Mouse (Mus musculus): ENCODE data around the gene Synrg. TPM values are rescaled to one million over a fixed set of nuclear protein-coding genes. Genes with fewer than 3 reads are reported as not detected.

The Synrg gene
- polyA plus RNA-seq, 1 experiment from 2014 or later, result 8.0 TPM

GRCm38 (mm10) chr11:84073816-84074764 is 109.9 kb downstream of the Synrg start:
- DNase-seq (ENCODE audit: low spot score) (no peak), ATAC-seq (replicated peaks; ENCODE audit: insufficient number of reproducible peaks, low FRiP score, low TSS enrichment, low read depth) (no peak)
- Histone ChIP-seq H3K4me1 (ENCODE audit: control insufficient read depth, insufficient read depth, low read length) (0 out of 2 replicates have a peak, but pooled peaks cover 3% of the 10 kb centered on the region), H3K9ac (replicated peaks; ENCODE audit: low read length) (no peak overlapping the region), H3K27me3 (ENCODE audit: control insufficient read depth, insufficient read depth, low read length) (no peaks in the 10 kb centered on the region), H3K27ac (replicated peaks; ENCODE audit: low read depth, low read length) (no peak overlapping the region), H3K36me3 (replicated peaks; ENCODE audit: control insufficient read depth, insufficient read depth, low read depth, low read length) (no peaks in the 10 kb centered on the region; the same call in 1 of the 2 replicates), H3K9me3 (replicated peaks; ENCODE audit: control insufficient read depth, low read length) (no peaks in the 10 kb centered on the region), H3K4me3 (ENCODE audit: low read depth, low read length) (no peak overlapping the region), H3K4me2 (ENCODE audit: low read depth, low read length) (no peak overlapping the region)
- 89% methylated on average over 7 of the region's 7 CpGs for WGBS

- H3K9me3 ChIP-seq (replicated peaks; ENCODE audit: control insufficient read depth, low read length), result no peaks in the 10 kb centered on the region
- H3K9ac ChIP-seq (replicated peaks; ENCODE audit: low read length), result no peak overlapping the region
- 0 out of 2 replicates have a peak, but pooled peaks cover 3% of the 10 kb centered on the region for H3K4me1 ChIP-seq (ENCODE audit: control insufficient read depth, insufficient read depth, low read length)
- DNase-seq (ENCODE audit: low spot score) (no peak), ATAC-seq (replicated peaks; ENCODE audit: insufficient number of reproducible peaks, low FRiP score, low TSS enrichment, low read depth) (no peak)
- no peak overlapping the region for H3K27ac ChIP-seq (replicated peaks; ENCODE audit: low read depth, low read length)
- no peaks in the 10 kb centered on the region; the same call in 1 of the 2 replicates for H3K36me3 ChIP-seq (replicated peaks; ENCODE audit: control insufficient read depth, insufficient read depth, low read depth, low read length)
- H3K27me3 ChIP-seq (ENCODE audit: control insufficient read depth, insufficient read depth, low read length), result no peaks in the 10 kb centered on the region
- WGBS, result 85% methylated on average over 2 of the region's 2 CpGs
- H3K4me2 ChIP-seq (ENCODE audit: low read depth, low read length), result no peak overlapping the region
- H3K4me3 ChIP-seq (ENCODE audit: low read depth, low read length), result no peak overlapping the region
These were observed 112.8 kb downstream of the Synrg start for GRCm38 (mm10) chr11:84077008-84077407.

GRCm38 (mm10) chr11:84078601-84079000 is 114.4 kb downstream of the Synrg start:
- H3K27me3 ChIP-seq (ENCODE audit: control insufficient read depth, insufficient read depth, low read length), result no peaks in the 10 kb centered on the region
- H3K4me3 ChIP-seq (ENCODE audit: low read depth, low read length), result no peak overlapping the region
- no peak for ATAC-seq (replicated peaks; ENCODE audit: insufficient number of reproducible peaks, low FRiP score, low TSS enrichment, low read depth)
- WGBS, result 91% methylated on average over 9 of the region's 9 CpGs
- DNase-seq (ENCODE audit: low spot score), result no peak
- no peaks in the 10 kb centered on the region; the same call in 1 of the 2 replicates for H3K36me3 ChIP-seq (replicated peaks; ENCODE audit: control insufficient read depth, insufficient read depth, low read depth, low read length)
- H3K4me2 ChIP-seq (ENCODE audit: low read depth, low read length), result no peak overlapping the region
- H3K27ac ChIP-seq (replicated peaks; ENCODE audit: low read depth, low read length), result no peak overlapping the region
- H3K9me3 ChIP-seq (replicated peaks; ENCODE audit: control insufficient read depth, low read length), result no peaks in the 10 kb centered on the region
- H3K9ac ChIP-seq (replicated peaks; ENCODE audit: low read length), result no peak overlapping the region
- H3K4me1 ChIP-seq (ENCODE audit: control insufficient read depth, insufficient read depth, low read length), result 0 out of 2 replicates have a peak, but pooled peaks cover under 1% of the 10 kb centered on the region

GRCm38 (mm10) chr11:84079361-84079760 is 115.1 kb downstream of the Synrg start:
- H3K27me3 ChIP-seq (ENCODE audit: control insufficient read depth, insufficient read depth, low read length), result no peaks in the 10 kb centered on the region
- no peak overlapping the region for H3K9ac ChIP-seq (replicated peaks; ENCODE audit: low read length)
- no peak overlapping the region for H3K4me2 ChIP-seq (ENCODE audit: low read depth, low read length)
- no peak overlapping the region for H3K4me3 ChIP-seq (ENCODE audit: low read depth, low read length)
- no peak for DNase-seq (ENCODE audit: low spot score)
- ATAC-seq (replicated peaks; ENCODE audit: insufficient number of reproducible peaks, low FRiP score, low TSS enrichment, low read depth), result no peak
- WGBS, result 93% methylated on average over 11 of the region's 11 CpGs
- H3K36me3 ChIP-seq (replicated peaks; ENCODE audit: control insufficient read depth, insufficient read depth, low read depth, low read length), result no peaks in the 10 kb centered on the region; the same call in 1 of the 2 replicates
- no peak overlapping the region for H3K27ac ChIP-seq (replicated peaks; ENCODE audit: low read depth, low read length)
- H3K9me3 ChIP-seq (replicated peaks; ENCODE audit: control insufficient read depth, low read length), result no peaks in the 10 kb centered on the region
- H3K4me1 ChIP-seq (ENCODE audit: control insufficient read depth, insufficient read depth, low read length), result no peaks in the 10 kb centered on the region

DNA sequence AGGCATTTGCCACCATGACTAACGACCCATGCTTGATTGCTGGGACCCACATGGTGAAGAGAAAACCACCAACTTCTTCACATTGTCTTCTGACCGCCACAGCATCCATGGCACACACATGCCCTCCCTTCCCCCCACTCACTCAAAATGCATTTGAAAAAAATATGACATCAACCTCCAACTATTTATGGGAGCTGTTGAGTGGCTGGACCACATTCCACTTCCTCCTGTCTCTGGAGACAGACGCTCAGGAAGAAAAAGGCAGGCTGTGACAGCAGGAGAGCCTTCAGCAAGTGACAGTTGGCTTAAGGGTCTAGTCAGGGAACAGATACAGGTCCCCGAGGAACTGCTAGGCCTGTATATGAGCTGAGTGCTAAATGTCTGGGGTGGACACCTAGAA is 115.7 kb downstream of the Synrg start:
- ATAC-seq (replicated peaks; ENCODE audit: insufficient number of reproducible peaks, low FRiP score, low TSS enrichment, low read depth) (no peak), DNase-seq (ENCODE audit: low spot score) (no peak)
- WGBS, result 82% methylated on average over 4 of the region's 4 CpGs
- no peaks in the 10 kb centered on the region for H3K9me3 ChIP-seq (replicated peaks; ENCODE audit: control insufficient read depth, low read length)
- no peak overlapping the region for H3K4me2 ChIP-seq (ENCODE audit: low read depth, low read length)
- H3K27me3 ChIP-seq (ENCODE audit: control insufficient read depth, insufficient read depth, low read length), result no peaks in the 10 kb centered on the region
- H3K4me3 ChIP-seq (ENCODE audit: low read depth, low read length), result no peak overlapping the region
- H3K9ac ChIP-seq (replicated peaks; ENCODE audit: low read length), result no peak overlapping the region
- H3K27ac ChIP-seq (replicated peaks; ENCODE audit: low read depth, low read length), result no peak overlapping the region
- H3K4me1 ChIP-seq (ENCODE audit: control insufficient read depth, insufficient read depth, low read length), result no peaks in the 10 kb centered on the region
- H3K36me3 ChIP-seq (replicated peaks; ENCODE audit: control insufficient read depth, insufficient read depth, low read depth, low read length), result no peaks in the 10 kb centered on the region; the same call in 1 of the 2 replicates

GRCm38 (mm10) chr11:84080327-84080726 is 116.1 kb downstream of the Synrg start:
- WGBS, result 88% methylated on average over 3 of the region's 3 CpGs
- Histone ChIP-seq H3K27ac (replicated peaks; ENCODE audit: low read depth, low read length) (no peak overlapping the region), H3K4me1 (ENCODE audit: control insufficient read depth, insufficient read depth, low read length) (no peaks in the 10 kb centered on the region), H3K27me3 (ENCODE audit: control insufficient read depth, insufficient read depth, low read length) (no peaks in the 10 kb centered on the region), H3K36me3 (replicated peaks; ENCODE audit: control insufficient read depth, insufficient read depth, low read depth, low read length) (no peaks in the 10 kb centered on the region; the same call in 1 of the 2 replicates), H3K4me3 (ENCODE audit: low read depth, low read length) (no peak overlapping the region), H3K4me2 (ENCODE audit: low read depth, low read length) (no peak overlapping the region), H3K9ac (replicated peaks; ENCODE audit: low read length) (no peak overlapping the region), H3K9me3 (replicated peaks; ENCODE audit: control insufficient read depth, low read length) (no peaks in the 10 kb centered on the region)
- ATAC-seq (replicated peaks; ENCODE audit: insufficient number of reproducible peaks, low FRiP score, low TSS enrichment, low read depth), result no peak
- no peak for DNase-seq (ENCODE audit: low spot score)

GRCm38 (mm10) chr11:84081901-84082300 is 117.7 kb downstream of the Synrg start:
- no peak overlapping the region for H3K27ac ChIP-seq (replicated peaks; ENCODE audit: low read depth, low read length)
- no peaks in the 10 kb centered on the region for H3K27me3 ChIP-seq (ENCODE audit: control insufficient read depth, insufficient read depth, low read length)
- H3K4me1 ChIP-seq (ENCODE audit: control insufficient read depth, insufficient read depth, low read length), result no peaks in the 10 kb centered on the region
- ATAC-seq (replicated peaks; ENCODE audit: insufficient number of reproducible peaks, low FRiP score, low TSS enrichment, low read depth), result no peak
- no peak overlapping the region for H3K4me2 ChIP-seq (ENCODE audit: low read depth, low read length)
- 96% methylated on average over 5 of the region's 5 CpGs for WGBS
- H3K9me3 ChIP-seq (replicated peaks; ENCODE audit: control insufficient read depth, low read length), result no peaks in the 10 kb centered on the region
- H3K9ac ChIP-seq (replicated peaks; ENCODE audit: low read length), result no peak overlapping the region
- no peak overlapping the region for H3K4me3 ChIP-seq (ENCODE audit: low read depth, low read length)
- no peaks in the 10 kb centered on the region; the same call in 1 of the 2 replicates for H3K36me3 ChIP-seq (replicated peaks; ENCODE audit: control insufficient read depth, insufficient read depth, low read depth, low read length)
- no peak for DNase-seq (ENCODE audit: low spot score)

GRCm38 (mm10) chr11:84090572-84090971 is 126.3 kb downstream of the Synrg start:
- DNase-seq (ENCODE audit: low spot score) (no peak), ATAC-seq (replicated peaks; ENCODE audit: insufficient number of reproducible peaks, low FRiP score, low TSS enrichment, low read depth) (no peak)
- no peaks in the 10 kb centered on the region; the same call in 1 of the 2 replicates for H3K36me3 ChIP-seq (replicated peaks; ENCODE audit: control insufficient read depth, insufficient read depth, low read depth, low read length)
- no peak overlapping the region for H3K9ac ChIP-seq (replicated peaks; ENCODE audit: low read length)
- 92% methylated on average over 8 of the region's 8 CpGs for WGBS
- no peak overlapping the region for H3K27ac ChIP-seq (replicated peaks; ENCODE audit: low read depth, low read length)
- H3K4me1 ChIP-seq (ENCODE audit: control insufficient read depth, insufficient read depth, low read length), result no peaks in the 10 kb centered on the region
- H3K9me3 ChIP-seq (replicated peaks; ENCODE audit: control insufficient read depth, low read length), result no peaks in the 10 kb centered on the region
- no peak overlapping the region for H3K4me2 ChIP-seq (ENCODE audit: low read depth, low read length)
- H3K4me3 ChIP-seq (ENCODE audit: low read depth, low read length), result no peak overlapping the region
- H3K27me3 ChIP-seq (ENCODE audit: control insufficient read depth, insufficient read depth, low read length), result no peaks in the 10 kb centered on the region
